Mouse (Mus musculus): Measurements from ENCODE around the gene Prkcd. TPM values are rescaled to one million over a fixed set of nuclear protein-coding genes. Genes with fewer than 3 reads are reported as not detected.

Prkcd gene
- polyA plus RNA-seq, 1 experiment from 2014 or later: 21.9 TPM

DNA sequence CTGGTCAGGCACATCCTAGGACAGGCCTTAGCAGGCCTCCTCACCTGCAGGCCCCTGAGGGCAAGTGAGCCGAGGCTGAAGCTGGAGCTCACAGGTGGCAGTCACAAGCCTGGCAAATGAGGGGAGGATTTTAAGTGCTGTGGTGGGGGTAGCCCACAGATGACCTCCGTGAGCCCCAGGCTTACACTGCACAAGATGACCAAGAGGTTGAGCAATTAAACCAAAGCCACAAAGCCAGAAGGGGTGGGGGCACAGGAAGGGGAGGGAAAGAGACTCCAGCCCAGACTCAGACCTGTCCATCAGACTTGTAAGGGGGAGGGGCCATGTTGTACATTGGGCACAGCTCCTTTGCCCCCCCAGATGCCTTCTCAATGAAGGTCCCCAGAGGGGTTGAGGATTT lies 9.3 kb downstream of the Prkcd start:
- no peaks in the 10 kb centered on the region for H3K36me3 ChIP-seq (ENCODE audit: poor library complexity, severe bottlenecking)
- no peak overlapping the region for H3K4me3 ChIP-seq
- H3K9ac ChIP-seq: no peak overlapping the region
- H3K4me1 ChIP-seq: no peaks in the 10 kb centered on the region
- H3K9me3 ChIP-seq (replicated peaks): no peaks in the 10 kb centered on the region
- no peak overlapping the region for H3K27ac ChIP-seq
- H3K27me3 ChIP-seq: no peaks in the 10 kb centered on the region
- no peak overlapping the region for H3K4me2 ChIP-seq
- 77% methylated on average over 2 of the region's 2 CpGs for WGBS
- ATAC-seq: no peak

DNA sequence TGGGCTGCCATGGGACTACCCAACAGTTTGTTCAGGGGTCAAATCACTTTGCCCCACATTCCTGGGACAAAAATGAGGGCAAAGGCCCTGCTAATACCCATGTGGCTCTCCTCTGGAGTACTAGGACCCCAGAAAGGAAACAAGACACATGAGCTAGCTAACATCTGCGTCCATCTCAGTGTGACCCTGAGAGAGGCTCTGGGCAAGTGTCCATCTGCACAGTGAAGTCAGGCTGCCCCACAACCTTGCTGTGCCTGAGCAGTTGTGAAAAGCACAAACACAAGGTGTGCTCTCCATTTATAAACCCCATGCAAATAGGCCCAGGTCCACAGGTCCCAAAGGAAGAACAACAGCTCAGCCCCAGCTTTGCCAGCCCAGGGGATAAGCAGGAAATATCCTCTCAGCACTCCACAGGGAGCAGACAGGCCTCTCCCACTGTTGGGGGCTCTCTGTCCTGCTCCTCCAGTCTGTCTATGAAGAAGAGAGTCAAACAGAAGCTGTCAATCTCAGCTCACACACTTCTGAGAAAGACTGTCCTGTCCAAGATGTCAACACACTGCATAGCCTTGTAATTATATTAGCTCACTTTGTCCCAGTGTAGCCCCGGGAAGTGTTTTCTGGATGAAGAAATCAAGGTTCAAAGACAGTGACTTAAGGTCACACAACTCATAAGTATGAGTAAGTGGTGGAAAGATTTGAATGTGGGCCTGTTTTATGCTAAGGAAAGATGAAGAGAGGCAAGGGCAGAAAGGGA lies 12.9 kb downstream of the Prkcd start:
- Histone ChIP-seq H3K36me3 (ENCODE audit: poor library complexity, severe bottlenecking) (no peaks in the 10 kb centered on the region), H3K9ac (no peak overlapping the region), H3K4me3 (no peak overlapping the region), H3K27ac (no peak overlapping the region), H3K4me1 (no peaks in the 10 kb centered on the region), H3K9me3 (replicated peaks) (no peaks in the 10 kb centered on the region), H3K4me2 (no peak overlapping the region), H3K27me3 (no peaks in the 10 kb centered on the region)
- 89% methylated on average over 2 of the region's 2 CpGs for WGBS
- no peak for ATAC-seq

GRCm38 (mm10) chr14:30612523-30612922 lies 13.5 kb downstream of the Prkcd start:
- Histone ChIP-seq H3K4me3 (no peak overlapping the region), H3K4me1 (no peaks in the 10 kb centered on the region), H3K9me3 (replicated peaks) (no peaks in the 10 kb centered on the region), H3K36me3 (ENCODE audit: poor library complexity, severe bottlenecking) (no peaks in the 10 kb centered on the region), H3K4me2 (no peak overlapping the region), H3K27me3 (no peaks in the 10 kb centered on the region), H3K9ac (no peak overlapping the region), H3K27ac (no peak overlapping the region)
- 16% methylated on average over 7 of the region's 7 CpGs for WGBS
- ATAC-seq: no peak

GRCm38 (mm10) chr14:30610940-30611339 lies 15.1 kb downstream of the Prkcd start:
- WGBS: 82% methylated on average over 3 of the region's 3 CpGs
- H3K4me3 ChIP-seq: no peak overlapping the region
- no peaks in the 10 kb centered on the region for H3K36me3 ChIP-seq (ENCODE audit: poor library complexity, severe bottlenecking)
- no peak overlapping the region for H3K27ac ChIP-seq
- no peaks in the 10 kb centered on the region for H3K9me3 ChIP-seq (replicated peaks)
- no peaks in the 10 kb centered on the region for H3K4me1 ChIP-seq
- H3K4me2 ChIP-seq: no peak overlapping the region
- no peak for ATAC-seq
- H3K9ac ChIP-seq: no peak overlapping the region
- H3K27me3 ChIP-seq: no peaks in the 10 kb centered on the region

DNA sequence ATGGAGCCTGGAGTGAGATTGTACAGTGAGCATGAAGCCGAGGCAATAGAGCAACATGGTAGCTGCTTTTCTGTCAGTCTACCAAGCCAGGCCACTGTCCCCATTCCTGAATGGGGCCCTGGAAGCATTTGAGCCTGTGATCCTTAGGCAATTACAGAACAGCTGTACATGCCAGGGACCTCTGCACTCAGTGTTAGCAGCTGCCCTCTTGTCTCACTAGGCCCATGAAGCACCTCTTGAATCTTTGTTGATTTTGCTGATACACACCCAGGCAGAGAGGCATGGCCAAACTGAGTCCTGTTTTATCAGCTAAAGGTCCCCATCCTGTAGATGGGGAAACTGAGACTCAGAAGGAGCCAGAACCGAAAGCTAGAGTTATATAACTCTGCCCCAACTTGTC lies 15.7 kb downstream of the Prkcd start:
- H3K27ac ChIP-seq: no peak overlapping the region
- no peak overlapping the region for H3K4me2 ChIP-seq
- H3K4me3 ChIP-seq: no peak overlapping the region
- 86% methylated on average over 2 of the region's 2 CpGs for WGBS
- H3K36me3 ChIP-seq (ENCODE audit: poor library complexity, severe bottlenecking): no peaks in the 10 kb centered on the region
- H3K4me1 ChIP-seq: no peaks in the 10 kb centered on the region
- H3K9ac ChIP-seq: no peak overlapping the region
- H3K27me3 ChIP-seq: no peaks in the 10 kb centered on the region
- ATAC-seq: no peak
- H3K9me3 ChIP-seq (replicated peaks): no peaks in the 10 kb centered on the region

DNA sequence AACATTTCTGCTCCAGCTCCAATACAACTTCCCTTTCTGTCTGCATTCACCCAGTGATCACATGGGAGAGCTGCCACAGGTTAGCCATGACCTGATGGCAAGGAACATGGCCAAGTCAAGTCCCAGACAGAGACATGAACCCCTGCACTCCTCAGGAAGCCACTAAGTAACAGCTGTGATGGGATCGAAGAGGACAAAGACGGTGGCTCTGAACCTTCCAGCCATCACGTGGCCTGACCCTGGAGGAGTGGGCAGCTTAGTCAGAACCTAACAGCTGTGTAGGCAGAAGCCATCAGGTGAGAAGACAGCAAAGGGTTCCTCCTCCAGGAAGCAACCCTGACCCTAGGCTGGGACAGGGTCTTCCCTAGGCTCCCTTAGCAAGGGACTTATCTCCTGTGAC lies 16.5 kb downstream of the Prkcd start:
- no peak overlapping the region for H3K4me2 ChIP-seq
- WGBS: 93% methylated on average over 3 of the region's 3 CpGs
- no peaks in the 10 kb centered on the region for H3K27me3 ChIP-seq
- no peak for ATAC-seq
- no peak overlapping the region for H3K4me3 ChIP-seq
- no peaks in the 10 kb centered on the region for H3K4me1 ChIP-seq
- no peaks in the 10 kb centered on the region for H3K9me3 ChIP-seq (replicated peaks)
- no peak overlapping the region for H3K9ac ChIP-seq
- H3K27ac ChIP-seq: no peak overlapping the region
- no peaks in the 10 kb centered on the region for H3K36me3 ChIP-seq (ENCODE audit: poor library complexity, severe bottlenecking)

DNA sequence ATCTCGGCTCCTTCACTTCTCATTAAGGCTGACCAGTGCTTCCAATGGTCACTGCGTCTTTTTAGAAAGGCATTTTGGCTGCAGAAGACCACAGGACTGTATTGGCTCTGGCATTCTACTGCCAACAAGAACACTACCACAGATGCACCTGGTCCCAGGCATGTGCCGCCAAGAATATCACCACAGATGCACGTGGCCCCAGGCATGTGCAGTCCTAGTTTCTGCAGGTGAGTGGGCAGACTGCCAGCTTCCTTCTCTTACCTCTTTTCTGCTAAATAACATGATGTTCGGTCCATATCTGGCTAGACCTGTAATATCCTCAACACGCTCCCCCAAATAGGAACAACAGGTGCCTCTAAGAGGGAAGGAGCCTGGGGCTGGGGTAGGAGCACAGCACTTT lies 17.8 kb downstream of the Prkcd start:
- WGBS: 90% methylated on average over 6 of the region's 6 CpGs
- Histone ChIP-seq H3K27me3 (no peaks in the 10 kb centered on the region), H3K4me1 (no peaks in the 10 kb centered on the region), H3K4me2 (no peak overlapping the region), H3K4me3 (no peak overlapping the region), H3K9ac (no peak overlapping the region), H3K9me3 (replicated peaks) (no peaks in the 10 kb centered on the region), H3K27ac (no peak overlapping the region), H3K36me3 (ENCODE audit: poor library complexity, severe bottlenecking) (no peaks in the 10 kb centered on the region)
- no peak for ATAC-seq

DNA sequence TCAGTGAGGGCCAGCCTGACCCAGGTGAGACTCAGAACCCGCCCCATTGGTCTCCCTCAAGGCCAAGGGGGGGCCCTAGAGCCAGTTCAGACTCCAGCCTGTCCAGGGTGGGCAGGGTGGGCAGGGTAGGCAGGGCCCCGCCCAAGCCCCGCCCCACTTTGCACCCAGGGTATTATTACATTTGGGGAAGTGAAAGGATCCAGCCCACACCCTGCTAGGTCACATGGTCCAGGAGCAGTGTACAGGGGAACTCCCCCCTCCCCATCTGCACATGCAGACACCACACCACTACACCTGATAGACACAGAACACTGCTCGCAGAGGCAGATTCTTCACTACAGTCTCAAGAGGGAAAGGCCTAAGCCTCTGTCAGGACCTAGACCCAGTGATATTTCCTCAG lies 18.3 kb downstream of the Prkcd start:
- no peaks in the 10 kb centered on the region for H3K4me1 ChIP-seq
- H3K27ac ChIP-seq: no peak overlapping the region
- no peak overlapping the region for H3K4me3 ChIP-seq
- H3K9ac ChIP-seq: no peak overlapping the region
- peaks cover under 1% of the 10 kb centered on the region; the same call in 1 of the 2 replicates for H3K36me3 ChIP-seq (ENCODE audit: poor library complexity, severe bottlenecking)
- H3K9me3 ChIP-seq (replicated peaks): no peaks in the 10 kb centered on the region
- no peak overlapping the region for H3K4me2 ChIP-seq
- H3K27me3 ChIP-seq: no peaks in the 10 kb centered on the region
- no peak for ATAC-seq
- WGBS: 82% methylated on average over 4 of the region's 4 CpGs

GRCm38 (mm10) chr14:30606817-30607216 lies 19.2 kb downstream of the Prkcd start:
- Histone ChIP-seq H3K4me1 (no peaks in the 10 kb centered on the region), H3K4me3 (no peak overlapping the region), H3K36me3 (ENCODE audit: poor library complexity, severe bottlenecking) (peaks cover 9% of the 10 kb centered on the region), H3K4me2 (no peak overlapping the region), H3K9me3 (replicated peaks) (no peaks in the 10 kb centered on the region), H3K9ac (no peak overlapping the region), H3K27ac (no peak overlapping the region), H3K27me3 (no peaks in the 10 kb centered on the region)
- WGBS: 87% methylated on average over 5 of the region's 5 CpGs
- no peak for ATAC-seq

DNA sequence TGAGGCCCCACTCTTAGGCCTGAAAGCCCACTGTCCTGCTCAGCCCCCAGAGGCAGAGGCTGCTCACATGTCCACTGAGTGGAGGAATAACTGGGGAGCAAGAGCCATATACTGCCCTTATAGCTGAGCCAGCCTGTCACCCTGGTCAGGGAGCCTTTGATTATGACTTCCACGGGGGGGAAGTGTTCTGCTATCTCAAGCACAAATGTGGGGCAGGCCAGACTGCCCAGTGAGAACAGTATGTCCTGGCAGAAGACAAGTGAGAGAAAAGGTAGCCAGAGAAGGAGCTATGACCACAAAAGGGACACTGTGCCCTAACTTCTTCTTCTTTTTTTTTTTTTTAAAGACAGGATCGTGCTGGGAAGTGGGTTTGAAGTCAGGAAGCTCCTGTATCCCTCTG lies 28.9 kb downstream of the Prkcd start:
- Histone ChIP-seq H3K4me3 (no peak overlapping the region), H3K36me3 (ENCODE audit: poor library complexity, severe bottlenecking) (peaks cover 22% of the 10 kb centered on the region), H3K27ac (no peak overlapping the region), H3K9ac (no peak overlapping the region), H3K9me3 (replicated peaks) (no peaks in the 10 kb centered on the region), H3K4me1 (peaks cover 22% of the 10 kb centered on the region), H3K27me3 (no peaks in the 10 kb centered on the region), H3K4me2 (no peak overlapping the region)
- 66% methylated on average over 2 of the region's 2 CpGs for WGBS
- no peak for ATAC-seq

GRCm38 (mm10) chr14:30596407-30596806 lies 29.6 kb downstream of the Prkcd start:
- Histone ChIP-seq H3K36me3 (ENCODE audit: poor library complexity, severe bottlenecking) (peaks cover 16% of the 10 kb centered on the region), H3K4me3 (no peak overlapping the region), H3K4me2 (no peak overlapping the region), H3K27ac (no peak overlapping the region), H3K27me3 (no peaks in the 10 kb centered on the region), H3K9me3 (replicated peaks) (no peaks in the 10 kb centered on the region), H3K9ac (no peak overlapping the region), H3K4me1 (peaks cover 26% of the 10 kb centered on the region)
- no peak for ATAC-seq
- WGBS: 94% methylated on average over 3 of the region's 3 CpGs

DNA sequence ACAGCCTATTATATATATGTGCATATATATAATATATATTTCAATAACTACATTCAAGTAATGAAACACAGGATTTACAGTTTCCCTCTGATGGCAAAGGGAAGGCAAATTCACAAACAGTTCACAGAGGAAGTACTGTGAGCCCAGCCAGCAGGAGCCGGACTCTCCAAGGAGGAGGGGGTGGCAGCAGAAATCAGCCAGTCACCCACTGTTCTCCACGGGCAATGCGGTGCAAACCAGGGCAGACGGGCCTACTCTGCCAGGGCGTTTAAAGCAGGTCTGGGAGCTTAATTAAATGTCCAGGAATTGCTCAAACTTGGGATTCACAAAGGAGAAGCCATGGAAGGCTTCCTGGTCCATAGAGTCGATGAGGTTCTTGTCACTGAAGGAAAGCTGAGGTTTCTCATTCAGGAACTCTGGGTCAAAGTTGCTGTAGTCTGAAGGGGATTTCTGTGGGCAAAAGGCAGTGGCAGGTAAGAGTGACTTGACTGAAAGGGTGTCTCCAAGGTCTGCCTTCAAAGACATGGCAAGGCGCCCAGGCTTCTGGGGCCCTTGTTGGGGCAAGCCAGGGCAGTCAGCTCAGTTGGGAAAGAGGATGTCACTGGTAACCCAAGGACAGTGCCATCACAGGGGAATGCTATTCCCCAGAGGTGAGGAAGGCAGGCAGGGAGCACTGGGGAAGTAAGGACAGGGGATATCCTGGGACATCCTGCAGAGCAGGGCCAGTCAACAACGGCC lies 30.3 kb downstream of the Prkcd start:
- Histone ChIP-seq H3K36me3 (ENCODE audit: poor library complexity, severe bottlenecking) (peaks cover 14% of the 10 kb centered on the region), H3K4me2 (no peak overlapping the region), H3K4me1 (peaks cover 26% of the 10 kb centered on the region), H3K9me3 (replicated peaks) (no peaks in the 10 kb centered on the region), H3K4me3 (no peak overlapping the region), H3K9ac (no peak overlapping the region), H3K27ac (no peak overlapping the region), H3K27me3 (no peaks in the 10 kb centered on the region)
- WGBS: 91% methylated on average over 8 of the region's 8 CpGs
- ATAC-seq: no peak
